Mouse (Mus musculus): ENCODE measurements at regions not wholly inside any gene's neighbourhood (a gene's known extent, or its start where the extent isn't known, plus 50 kb on each side); places are given as distances from the start of the nearest gene placed in this dataset.
A peak's percentile ranks its signal among the peaks of the same experiment; 100 is the strongest.

DNA sequence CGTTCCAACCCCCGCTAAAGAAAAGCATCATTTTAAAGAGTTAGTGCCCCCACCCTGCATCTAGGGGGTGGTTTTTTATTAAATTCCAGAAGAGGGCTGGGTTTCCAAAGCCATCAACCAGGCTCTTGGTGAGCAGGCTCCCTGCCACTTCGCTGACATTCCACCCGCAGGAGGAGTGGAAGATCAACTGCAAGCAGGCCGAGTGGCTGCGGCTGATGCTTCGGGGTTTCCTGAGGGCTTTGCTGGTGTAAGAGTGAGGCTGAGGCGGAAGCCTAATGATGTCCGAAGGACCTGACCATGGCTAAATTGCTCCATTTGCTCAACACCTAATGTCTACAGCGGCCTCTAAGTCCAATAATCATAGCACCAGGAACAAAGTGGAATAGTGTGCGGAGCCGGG is 118.0 kb downstream of the Tmem30b start:
- no peak for TF ChIP-seq MAX (IDR thresholded peaks at IDR 0.05)
- no peak for TF ChIP-seq CTCF (IDR thresholded peaks at IDR 0.05; ENCODE audit: control insufficient read depth, insufficient read depth, insufficient read length)
- no peak for TF ChIP-seq MYOD1 (IDR thresholded peaks at IDR 0.05; ENCODE audit: control insufficient read depth, insufficient read length, low read depth)
- TF ChIP-seq USF1 (IDR thresholded peaks at IDR 0.05; ENCODE audit: low read depth): no peak
- no peak for TF ChIP-seq FOSL1 (IDR thresholded peaks at IDR 0.05; ENCODE audit: insufficient read depth, low read length, poor library complexity, severe bottlenecking)
- no peak for TF ChIP-seq MYOG (IDR thresholded peaks at IDR 0.05; ENCODE audit: control insufficient read depth, extremely low read depth, insufficient read length)
- TF ChIP-seq CEBPB (IDR thresholded peaks at IDR 0.05; ENCODE audit: low read depth): no peak
- Histone ChIP-seq H3K79me2 (ENCODE audit: control insufficient read depth, insufficient read depth) (no peaks in the 10 kb centered on the region), H3K79me3 (ENCODE audit: low read depth) (no peaks in the 10 kb centered on the region), H3ac (ENCODE audit: control insufficient read depth, insufficient read length, low read depth) (no peak overlapping the region), H3K36me3 (ENCODE audit: control insufficient read depth, insufficient read depth) (no peaks in the 10 kb centered on the region), H3K27me3 (ENCODE audit: control insufficient read depth, insufficient read depth, insufficient read length) (no peaks in the 10 kb centered on the region), H3K4me3 (ENCODE audit: insufficient read depth, poor library complexity, severe bottlenecking) (no peak overlapping the region)

DNA sequence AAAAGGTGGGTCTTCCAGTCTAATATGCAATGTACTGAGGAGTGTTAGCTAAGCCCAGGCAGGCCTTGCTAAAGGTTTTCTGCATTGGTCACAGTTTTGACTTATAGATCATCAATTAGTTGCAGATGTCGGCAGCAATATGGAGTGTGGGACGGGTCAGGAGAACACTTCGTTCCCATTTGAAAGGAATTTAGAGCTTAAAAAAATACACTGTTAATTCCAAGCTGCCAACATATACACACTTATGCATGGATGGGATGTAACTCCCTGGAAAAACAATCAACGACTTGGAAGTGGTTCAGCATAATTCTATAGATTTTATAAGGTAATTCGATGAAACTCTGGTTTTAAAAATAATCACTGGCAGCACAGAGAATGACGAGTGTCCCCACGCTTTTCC is 121.4 kb downstream of the Tmem30b start:
- TF ChIP-seq MYOD1 (IDR thresholded peaks at IDR 0.05; ENCODE audit: control insufficient read depth, insufficient read length, low read depth): no peak
- TF ChIP-seq CTCF (IDR thresholded peaks at IDR 0.05; ENCODE audit: control insufficient read depth, insufficient read depth, insufficient read length): no peak
- TF ChIP-seq USF1 (IDR thresholded peaks at IDR 0.05; ENCODE audit: low read depth): no peak
- no peak for TF ChIP-seq CEBPB (IDR thresholded peaks at IDR 0.05; ENCODE audit: low read depth)
- TF ChIP-seq MAX (IDR thresholded peaks at IDR 0.05): no peak
- no peak for TF ChIP-seq FOSL1 (IDR thresholded peaks at IDR 0.05; ENCODE audit: insufficient read depth, low read length, poor library complexity, severe bottlenecking)
- TF ChIP-seq MYOG (IDR thresholded peaks at IDR 0.05; ENCODE audit: control insufficient read depth, extremely low read depth, insufficient read length): no peak
- H3K4me3 ChIP-seq (ENCODE audit: insufficient read depth, poor library complexity, severe bottlenecking): no peak overlapping the region

DNA sequence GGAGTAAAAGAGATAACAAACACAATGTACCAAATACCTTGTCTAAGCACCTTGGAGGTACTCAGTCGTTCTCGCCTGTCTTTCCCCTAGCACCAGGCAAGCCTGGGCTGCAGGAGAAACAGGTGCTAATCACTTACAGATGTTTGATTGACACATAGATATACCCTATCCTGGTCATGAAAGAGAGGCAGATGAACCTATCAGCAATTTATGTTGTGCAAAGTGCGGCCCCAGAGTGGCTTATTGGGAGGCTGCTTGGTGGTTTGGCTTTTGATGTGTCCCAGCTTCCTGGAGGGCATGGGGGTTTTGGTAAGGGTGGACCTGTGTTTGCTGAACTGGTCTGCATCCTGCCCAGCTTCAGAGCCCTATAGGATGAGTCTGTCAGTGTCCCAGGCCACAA is 129.1 kb downstream of the Tmem30b start:
- TF ChIP-seq CTCF (IDR thresholded peaks at IDR 0.05; ENCODE audit: control insufficient read depth, insufficient read depth, insufficient read length): no peak
- no peak for TF ChIP-seq USF1 (IDR thresholded peaks at IDR 0.05; ENCODE audit: low read depth)
- H3K27me3 ChIP-seq (ENCODE audit: control insufficient read depth, insufficient read depth, insufficient read length): no peaks in the 10 kb centered on the region
- H3K4me3 ChIP-seq (ENCODE audit: insufficient read depth, poor library complexity, severe bottlenecking): no peak overlapping the region
- H3K36me3 ChIP-seq (ENCODE audit: control insufficient read depth, insufficient read depth): no peaks in the 10 kb centered on the region
- no peaks in the 10 kb centered on the region for H3K79me3 ChIP-seq (ENCODE audit: low read depth)
- H3ac ChIP-seq (ENCODE audit: control insufficient read depth, insufficient read length, low read depth): no peak overlapping the region
- no peaks in the 10 kb centered on the region for H3K79me2 ChIP-seq (ENCODE audit: control insufficient read depth, insufficient read depth)

More for the DNA sequence above, 121.4 kb downstream of the Tmem30b start:
- Histone ChIP-seq H3K36me3 (ENCODE audit: control insufficient read depth, insufficient read depth) (no peaks in the 10 kb centered on the region), H3K27me3 (ENCODE audit: control insufficient read depth, insufficient read depth, insufficient read length) (no peaks in the 10 kb centered on the region), H3K79me3 (ENCODE audit: low read depth) (no peaks in the 10 kb centered on the region), H3ac (ENCODE audit: control insufficient read depth, insufficient read length, low read depth) (no peak overlapping the region), H3K79me2 (ENCODE audit: control insufficient read depth, insufficient read depth) (no peaks in the 10 kb centered on the region)

DNA sequence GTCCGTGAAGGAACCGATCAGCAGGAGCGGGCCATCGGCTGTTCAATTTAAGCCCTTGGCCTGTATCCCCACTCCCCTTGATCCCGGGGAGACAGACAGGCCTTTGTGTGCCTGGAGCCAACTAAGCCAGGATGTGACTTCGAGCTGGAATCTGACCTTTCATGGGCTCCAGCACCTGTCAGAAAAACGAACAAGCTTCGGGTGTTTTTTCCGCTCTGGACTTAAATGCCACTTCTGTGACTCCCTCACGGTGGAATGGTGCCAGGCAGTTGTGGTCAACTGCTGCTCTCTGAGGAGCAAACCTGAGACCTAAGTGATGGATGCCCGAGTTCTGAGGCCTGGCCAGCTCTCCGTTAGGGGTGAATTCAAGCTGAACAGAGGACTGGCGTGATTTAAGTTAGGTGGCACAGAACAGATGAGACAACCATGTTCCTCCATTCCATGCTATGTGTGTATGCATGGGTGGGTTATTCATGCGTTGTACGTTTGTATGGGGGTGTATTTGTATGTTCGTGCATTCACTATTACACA is 129.8 kb downstream of the Tmem30b start:
- Histone ChIP-seq H3K4me3 (ENCODE audit: insufficient read depth, poor library complexity, severe bottlenecking) (no peak overlapping the region), H3K79me3 (ENCODE audit: low read depth) (no peaks in the 10 kb centered on the region), H3K36me3 (ENCODE audit: control insufficient read depth, insufficient read depth) (no peaks in the 10 kb centered on the region), H3K27me3 (ENCODE audit: control insufficient read depth, insufficient read depth, insufficient read length) (no peaks in the 10 kb centered on the region), H3K79me2 (ENCODE audit: control insufficient read depth, insufficient read depth) (no peaks in the 10 kb centered on the region), H3ac (ENCODE audit: control insufficient read depth, insufficient read length, low read depth) (no peak overlapping the region)
- TF ChIP-seq MAX (IDR thresholded peaks at IDR 0.05): peak; percentile 67
- TF ChIP-seq USF1 (IDR thresholded peaks at IDR 0.05; ENCODE audit: low read depth): no peak
- peak; percentile 87 for TF ChIP-seq MYOD1 (IDR thresholded peaks at IDR 0.05; ENCODE audit: control insufficient read depth, insufficient read length, low read depth)

DNA sequence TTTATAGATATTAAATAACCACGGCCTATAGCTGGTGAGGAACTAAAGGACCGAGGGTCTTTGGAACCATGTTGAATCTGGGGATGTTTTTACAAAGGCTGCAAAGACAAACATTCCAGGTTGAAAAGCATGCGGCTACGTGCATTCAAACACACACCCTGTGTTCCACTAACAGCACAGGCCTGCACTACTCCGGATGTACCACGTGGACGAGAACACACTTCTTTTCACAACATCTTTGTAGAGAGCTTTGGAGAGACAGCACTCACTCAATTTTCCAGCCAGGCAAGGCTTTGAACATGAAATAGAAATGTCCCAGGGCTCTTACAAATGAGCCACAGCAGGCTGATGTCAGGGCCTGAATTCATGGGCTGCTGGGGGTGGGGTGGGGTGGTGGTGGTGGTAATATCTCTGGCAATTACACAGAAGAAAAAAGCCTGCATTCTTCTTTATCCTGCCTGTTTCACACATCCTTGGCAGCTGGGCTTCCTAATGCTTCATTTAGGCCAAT is 129.3 kb downstream of the Slc38a6 start:
- TF ChIP-seq MYOG (IDR thresholded peaks at IDR 0.05; ENCODE audit: control insufficient read depth, extremely low read depth, insufficient read length) (no peak), MYOD1 (IDR thresholded peaks at IDR 0.05; ENCODE audit: control insufficient read depth, insufficient read length, low read depth) (no peak), MAX (IDR thresholded peaks at IDR 0.05) (no peak), CEBPB (IDR thresholded peaks at IDR 0.05; ENCODE audit: low read depth) (no peak), USF1 (IDR thresholded peaks at IDR 0.05; ENCODE audit: low read depth) (peak; percentile 9), CTCF (IDR thresholded peaks at IDR 0.05; ENCODE audit: control insufficient read depth, insufficient read depth, insufficient read length) (no peak), FOSL1 (IDR thresholded peaks at IDR 0.05; ENCODE audit: insufficient read depth, low read length, poor library complexity, severe bottlenecking) (no peak)

DNA sequence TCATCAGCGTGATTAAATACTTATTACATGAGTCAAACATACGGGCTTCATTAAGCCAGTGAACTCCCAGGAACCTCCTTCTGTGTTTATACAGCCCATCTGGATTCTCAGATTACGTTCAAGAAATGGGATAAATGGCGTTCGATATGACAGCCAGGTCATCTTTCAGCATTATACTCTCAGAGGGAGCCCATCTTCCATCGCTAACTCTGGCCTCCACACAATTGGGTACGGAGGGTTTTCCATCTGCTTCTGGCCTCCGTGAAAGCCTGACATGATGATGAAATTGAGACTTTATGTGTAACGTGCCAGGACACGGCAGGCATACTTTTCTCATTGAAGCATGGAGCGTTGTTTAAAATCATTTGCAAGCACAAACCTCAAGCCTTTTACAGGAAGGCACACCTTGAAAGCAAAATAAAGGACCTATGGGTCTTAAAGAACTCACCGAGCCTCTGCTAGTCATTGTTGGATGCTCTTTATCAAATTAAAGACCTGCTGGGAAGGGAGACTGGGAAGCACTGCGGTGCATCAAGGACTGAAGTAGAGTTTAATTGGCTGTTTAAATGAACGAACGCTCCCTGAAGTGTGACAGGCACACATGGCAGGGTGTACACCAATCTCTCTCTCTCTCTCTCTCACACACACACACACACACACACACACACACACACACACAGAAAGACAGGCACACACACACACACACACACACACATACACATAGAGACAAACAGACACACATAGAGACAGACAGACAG is 127.0 kb downstream of the Slc38a6 start:
- Histone ChIP-seq H3K36me3 (ENCODE audit: control insufficient read depth, insufficient read depth) (no peaks in the 10 kb centered on the region), H3K4me3 (ENCODE audit: insufficient read depth, poor library complexity, severe bottlenecking) (no peak overlapping the region), H3ac (ENCODE audit: control insufficient read depth, insufficient read length, low read depth) (no peak overlapping the region), H3K79me2 (ENCODE audit: control insufficient read depth, insufficient read depth) (no peaks in the 10 kb centered on the region), H3K27me3 (ENCODE audit: control insufficient read depth, insufficient read depth, insufficient read length) (no peaks in the 10 kb centered on the region), H3K79me3 (ENCODE audit: low read depth) (no peaks in the 10 kb centered on the region)
- TF ChIP-seq CTCF (IDR thresholded peaks at IDR 0.05; ENCODE audit: control insufficient read depth, insufficient read depth, insufficient read length): no peak
- no peak for TF ChIP-seq FOSL1 (IDR thresholded peaks at IDR 0.05; ENCODE audit: insufficient read depth, low read length, poor library complexity, severe bottlenecking)
- TF ChIP-seq CEBPB (IDR thresholded peaks at IDR 0.05; ENCODE audit: low read depth): no peak

More for the DNA sequence above, 129.3 kb downstream of the Slc38a6 start:
- H3ac ChIP-seq (ENCODE audit: control insufficient read depth, insufficient read length, low read depth): no peak overlapping the region
- H3K36me3 ChIP-seq (ENCODE audit: control insufficient read depth, insufficient read depth): no peaks in the 10 kb centered on the region
- no peaks in the 10 kb centered on the region for H3K79me3 ChIP-seq (ENCODE audit: low read depth)
- no peaks in the 10 kb centered on the region for H3K79me2 ChIP-seq (ENCODE audit: control insufficient read depth, insufficient read depth)
- H3K27me3 ChIP-seq (ENCODE audit: control insufficient read depth, insufficient read depth, insufficient read length): no peaks in the 10 kb centered on the region
- H3K4me3 ChIP-seq (ENCODE audit: insufficient read depth, poor library complexity, severe bottlenecking): no peak overlapping the region

Data from C2C12 (cell line).